Mouse (Mus musculus) myocyte (in vitro differentiated cells): ENCODE measurements around the gene Traf5.

Source experiments
- POLR2A ChIP-seq: IDR thresholded peaks from one replicate; pipeline ENCODE4 v1.6.1; 2011; ENCODE audit warnings: low read depth, mild to moderate bottlenecking, control low read depth, moderate library complexity; ENCODE audit not compliant: insufficient read length
- TCF12 ChIP-seq: IDR thresholded peaks from one replicate; pipeline ENCODE4 v1.6.1; 2011; ENCODE audit warnings: mild to moderate bottlenecking, control low read depth; ENCODE audit not compliant: poor library complexity, insufficient read depth, severe bottlenecking

- no peak for TF ChIP-seq POLR2A
- no peak for TF ChIP-seq TCF12
These were observed 36.0 kb upstream of the Traf5 start for GRCm38 (mm10) chr1:192128343-192128742.
